31 mouse cellular contexts compared by ENCODE assay signal in genomic region chr11:68381318-68381717, GRCm38 (mm10). TPM values are rescaled to one million over a fixed set of nuclear protein-coding genes. Genes with fewer than 3 reads are reported as not detected.
A peak's percentile ranks its signal among the peaks of the same experiment; 100 is the strongest.
DNase-seq lines count a peak whose midpoint lies in the region; ATAC-seq lines count a peak whose summit lies in the region.
"Had no signal": no experiment of that assay in that cellular context is flagged by ENCODE, and none has a peak within 500 bp of the region (broad histone marks: within the 10 kb centered on the region; RNA-seq: fewer than 3 reads in every experiment).

No protein-coding gene starts in this region.

- no peaks in the 10 kb centered on the region for H3K9me3 ChIP-seq in forebrain, embryonic 14.5 days (replicated peaks; ENCODE audit: control insufficient read depth, low read length)
- H3K9me3 ChIP-seq in forebrain, embryonic 10.5 days, result no peaks in the 10 kb centered on the region
- H3K9me3 ChIP-seq in midbrain, embryonic 10.5 days (replicated peaks), result no peaks in the 10 kb centered on the region
- H3K9me3 ChIP-seq in midbrain, embryonic 16.5 days (replicated peaks; ENCODE audit: control insufficient read depth, low read length, poor library complexity, severe bottlenecking), result no peaks in the 10 kb centered on the region
- no peaks in the 10 kb centered on the region for H3K9me3 ChIP-seq in embryonic facial prominence, embryonic 15.5 days (replicated peaks)
- no peaks in the 10 kb centered on the region for H3K9me3 ChIP-seq in neural tube, embryonic 15.5 days (replicated peaks)
- no peaks in the 10 kb centered on the region for H3K9me3 ChIP-seq in intestine, embryonic 16.5 days (ENCODE audit: control insufficient read depth, low read length)
- H3K9me3 ChIP-seq: forebrain, embryonic 15.5 days; limb, embryonic 12.5 days; liver, embryonic 15.5 days had no signal

- no peak overlapping the region for H3K9ac ChIP-seq in forebrain, embryonic 14.5 days (ENCODE audit: low read length)
- H3K9ac ChIP-seq in midbrain, embryonic 16.5 days (ENCODE audit: low read depth, low read length), result no peak overlapping the region
- H3K9ac ChIP-seq in embryonic facial prominence, embryonic 15.5 days, result no peak overlapping the region
- H3K9ac ChIP-seq in neural tube, embryonic 15.5 days (replicated peaks), result no peak overlapping the region
- H3K9ac ChIP-seq in intestine, embryonic 16.5 days (ENCODE audit: low read depth, low read length), result no peak overlapping the region
- H3K9ac ChIP-seq: forebrain, embryonic 15.5 days; limb, embryonic 12.5 days; liver, embryonic 15.5 days; lung, embryonic 14.5 days had no signal

- DNase-seq in forebrain, embryonic 14.5 days (ENCODE audit: low spot score), result no peak
- no peak for DNase-seq in forebrain, embryonic 10.5 days (ENCODE audit: extremely low spot score, low spot score)
- no peak for DNase-seq in midbrain, embryonic 10.5 days (ENCODE audit: low spot score)
- DNase-seq: adrenal gland, postnatal 14 days; cerebellum, adult 11-12 months; cerebellum, adult 9-11 months; embryo, embryonic 11 days; gastrocnemius, adult 2 months; gastrocnemius, postnatal 36 days; heart, adult 18-20 months; heart, postnatal 36 days; kidney, postnatal 25 days; lung, embryonic 14.5 days; lung, postnatal 14 days; right cerebral cortex, adult 18-20 months; thymus, adult 18-20 months; thymus, postnatal 25 days had no signal

- peaks cover 42% of the 10 kb centered on the region for H3K27me3 ChIP-seq in forebrain, embryonic 14.5 days (replicated peaks; ENCODE audit: control insufficient read depth, insufficient read depth, low read length)
- H3K27me3 ChIP-seq in forebrain, embryonic 10.5 days (ENCODE audit: poor library complexity, severe bottlenecking), result peaks cover 98% of the 10 kb centered on the region
- H3K27me3 ChIP-seq in midbrain, embryonic 10.5 days (ENCODE audit: low read depth, poor library complexity, severe bottlenecking), result peaks cover 92% of the 10 kb centered on the region
- peaks cover 18% of the 10 kb centered on the region for H3K27me3 ChIP-seq in midbrain, embryonic 16.5 days (ENCODE audit: control insufficient read depth, insufficient read depth, low read depth, low read length)
- peaks cover 33% of the 10 kb centered on the region for H3K27me3 ChIP-seq in embryonic facial prominence, embryonic 15.5 days
- peaks cover 21% of the 10 kb centered on the region for H3K27me3 ChIP-seq in neural tube, embryonic 15.5 days (replicated peaks)
- peaks cover 33% of the 10 kb centered on the region for H3K27me3 ChIP-seq in intestine, embryonic 16.5 days (replicated peaks; ENCODE audit: control insufficient read depth, insufficient read depth, low read length)

- no peaks in the 10 kb centered on the region for H3K36me3 ChIP-seq in forebrain, embryonic 14.5 days (ENCODE audit: control insufficient read depth, insufficient read depth, low read length)
- peaks cover 4% of the 10 kb centered on the region for H3K36me3 ChIP-seq in forebrain, embryonic 10.5 days (replicated peaks)
- H3K36me3 ChIP-seq in midbrain, embryonic 10.5 days, result peaks cover 43% of the 10 kb centered on the region
- H3K36me3 ChIP-seq in midbrain, embryonic 16.5 days (ENCODE audit: control insufficient read depth, insufficient read depth, low read length), result no peaks in the 10 kb centered on the region
- no peaks in the 10 kb centered on the region for H3K36me3 ChIP-seq in embryonic facial prominence, embryonic 15.5 days
- H3K36me3 ChIP-seq in neural tube, embryonic 15.5 days, result no peaks in the 10 kb centered on the region
- H3K36me3 ChIP-seq in intestine, embryonic 16.5 days (ENCODE audit: control insufficient read depth, insufficient read depth, low read length), result no peaks in the 10 kb centered on the region
- H3K36me3 ChIP-seq: forebrain, embryonic 15.5 days; G1E; limb, embryonic 12.5 days; liver, embryonic 15.5 days had no signal

- 68% methylated on average over 9 of the region's 9 CpGs for WGBS in forebrain, embryonic 14.5 days
- WGBS in forebrain, embryonic 10.5 days, result 70% methylated on average over 9 of the region's 9 CpGs
- 69% methylated on average over 9 of the region's 9 CpGs for WGBS in midbrain, embryonic 10.5 days
- WGBS in midbrain, embryonic 16.5 days, result 62% methylated on average over 9 of the region's 9 CpGs
- 49% methylated on average over 9 of the region's 9 CpGs for WGBS in embryonic facial prominence, embryonic 15.5 days
- 53% methylated on average over 9 of the region's 9 CpGs for WGBS in neural tube, embryonic 15.5 days
- WGBS in intestine, embryonic 16.5 days, result 80% methylated on average over 9 of the region's 9 CpGs

- H3K4me1 ChIP-seq in forebrain, embryonic 14.5 days (ENCODE audit: control insufficient read depth, insufficient read depth, low read length), result peaks cover 36% of the 10 kb centered on the region
- peaks cover 80% of the 10 kb centered on the region for H3K4me1 ChIP-seq in forebrain, embryonic 10.5 days
- H3K4me1 ChIP-seq in midbrain, embryonic 10.5 days, result peaks cover 93% of the 10 kb centered on the region
- peaks cover 35% of the 10 kb centered on the region for H3K4me1 ChIP-seq in midbrain, embryonic 16.5 days (ENCODE audit: control insufficient read depth, insufficient read depth, low read length)
- peaks cover 43% of the 10 kb centered on the region for H3K4me1 ChIP-seq in embryonic facial prominence, embryonic 15.5 days
- H3K4me1 ChIP-seq in neural tube, embryonic 15.5 days, result peaks cover 46% of the 10 kb centered on the region
- H3K4me1 ChIP-seq in intestine, embryonic 16.5 days (ENCODE audit: control insufficient read depth, insufficient read depth, low read length), result peaks cover 19% of the 10 kb centered on the region

- H3K4me3 ChIP-seq in forebrain, embryonic 14.5 days (ENCODE audit: low read depth, low read length), result no peak overlapping the region
- H3K4me3 ChIP-seq in forebrain, embryonic 10.5 days, result no peak overlapping the region
- peak overlapping the region; percentile 92 for H3K4me3 ChIP-seq in midbrain, embryonic 10.5 days
- H3K4me3 ChIP-seq in midbrain, embryonic 16.5 days (ENCODE audit: low read depth, low read length), result no peak overlapping the region
- H3K4me3 ChIP-seq in embryonic facial prominence, embryonic 15.5 days (replicated peaks), result no peak overlapping the region
- no peak overlapping the region for H3K4me3 ChIP-seq in neural tube, embryonic 15.5 days (replicated peaks)
- H3K4me3 ChIP-seq in intestine, embryonic 16.5 days (ENCODE audit: low read length), result no peak overlapping the region
- H3K4me3 ChIP-seq: forebrain, embryonic 15.5 days; gastrocnemius, adult 2 months; layer of hippocampus, adult 2 months; left cerebral cortex, adult 2 months; limb, embryonic 12.5 days; liver, embryonic 15.5 days; myocyte had no signal

- no peak overlapping the region for H3K27ac ChIP-seq in forebrain, embryonic 14.5 days (ENCODE audit: low read depth, low read length)
- H3K27ac ChIP-seq in forebrain, embryonic 10.5 days, result no peak overlapping the region
- H3K27ac ChIP-seq in midbrain, embryonic 10.5 days (replicated peaks), result no peak overlapping the region
- H3K27ac ChIP-seq in midbrain, embryonic 16.5 days (ENCODE audit: low read length), result no peak overlapping the region
- no peak overlapping the region for H3K27ac ChIP-seq in embryonic facial prominence, embryonic 15.5 days (replicated peaks)
- no peak overlapping the region for H3K27ac ChIP-seq in neural tube, embryonic 15.5 days (replicated peaks)
- H3K27ac ChIP-seq in intestine, embryonic 16.5 days (ENCODE audit: low read length), result no peak overlapping the region
- H3K27ac ChIP-seq: forebrain, embryonic 15.5 days; gastrocnemius, adult 2 months; layer of hippocampus, adult 2 months; left cerebral cortex, adult 2 months; limb, embryonic 12.5 days; liver, embryonic 15.5 days; stomach, postnatal 0 days had no signal

- peak overlapping the region; percentile 14 for H3K4me2 ChIP-seq in forebrain, embryonic 14.5 days (ENCODE audit: low read length)
- H3K4me2 ChIP-seq in midbrain, embryonic 16.5 days (ENCODE audit: low read length), result no peak overlapping the region
- no peak overlapping the region for H3K4me2 ChIP-seq in embryonic facial prominence, embryonic 15.5 days (replicated peaks)
- H3K4me2 ChIP-seq in neural tube, embryonic 15.5 days, result peak overlapping the region; percentile 22
- no peak overlapping the region for H3K4me2 ChIP-seq in intestine, embryonic 16.5 days (ENCODE audit: low read depth, low read length)
- H3K4me2 ChIP-seq: forebrain, embryonic 15.5 days; heart, embryonic 11.5 days; limb, embryonic 12.5 days; liver, embryonic 15.5 days; lung, embryonic 14.5 days had no signal

- ATAC-seq in forebrain, embryonic 14.5 days, result no peak
- ATAC-seq in midbrain, embryonic 16.5 days, result no peak
- 0 out of 2 replicates have a peak, but pooled peaks have one; percentile 46 for ATAC-seq in embryonic facial prominence, embryonic 15.5 days (ENCODE audit: insufficient number of reproducible peaks, low FRiP score, low TSS enrichment, low read depth)
- no peak for ATAC-seq in neural tube, embryonic 15.5 days (ENCODE audit: low FRiP score)
- ATAC-seq in intestine, embryonic 16.5 days, result no peak
- ATAC-seq: forebrain, embryonic 15.5 days; intestine, postnatal 0 days had no signal

RNA-seq across cellular contexts. Expression of gene Ntn1, which starts 19.3 kb away (rescaled TPM):
- polyA plus RNA-seq in forebrain, embryonic 14.5 days (2014; fragmentation: Nextera tagmentation; extraction: Ambion mirVana), result 3.5 TPM in 2 replicates
- 6.2 and 6.5 TPM in 2 replicates for polyA plus RNA-seq in forebrain, embryonic 10.5 days (2016; fragmentation: Nextera tagmentation; extraction: Ambion mirVana)
- 25.6 and 27.4 TPM in 2 replicates for polyA plus RNA-seq in midbrain, embryonic 10.5 days (2016; fragmentation: Nextera tagmentation; extraction: Ambion mirVana)
- polyA plus RNA-seq in midbrain, embryonic 16.5 days (2015; fragmentation: Nextera tagmentation; extraction: Ambion mirVana), result 15.8 and 16.1 TPM in 2 replicates
- polyA plus RNA-seq in embryonic facial prominence, embryonic 15.5 days (2015; fragmentation: Nextera tagmentation; extraction: Ambion mirVana), result 12.5 and 15.8 TPM in 2 replicates
- 25.7 and 28.9 TPM in 2 replicates for polyA plus RNA-seq in neural tube, embryonic 15.5 days (2015; fragmentation: Nextera tagmentation; extraction: Ambion mirVana)
- 5.6 and 6.2 TPM in 2 replicates for polyA plus RNA-seq in intestine, embryonic 16.5 days (2015; fragmentation: Nextera tagmentation; extraction: Ambion mirVana)
- polyA plus RNA-seq: G1E had no signal

RNA-seq across cellular contexts. Expression of gene Pik3r5, which starts 50.6 kb away (rescaled TPM):
- 0.11 and 0.20 TPM in 2 replicates for polyA plus RNA-seq in forebrain, embryonic 14.5 days (2014; fragmentation: Nextera tagmentation; extraction: Ambion mirVana)
- polyA plus RNA-seq in forebrain, embryonic 10.5 days (2016; fragmentation: Nextera tagmentation; extraction: Ambion mirVana), result 0.83 and 0.86 TPM in 2 replicates
- 0.68 and 0.90 TPM in 2 replicates for polyA plus RNA-seq in midbrain, embryonic 10.5 days (2016; fragmentation: Nextera tagmentation; extraction: Ambion mirVana)
- polyA plus RNA-seq in midbrain, embryonic 16.5 days (2015; fragmentation: Nextera tagmentation; extraction: Ambion mirVana), result 0.21 and 0.24 TPM in 2 replicates
- polyA plus RNA-seq in embryonic facial prominence, embryonic 15.5 days (2015; fragmentation: Nextera tagmentation; extraction: Ambion mirVana), result 0.55 and 1.0 TPM in 2 replicates
- 0.72 and 2.0 TPM in 2 replicates for polyA plus RNA-seq in neural tube, embryonic 15.5 days (2015; fragmentation: Nextera tagmentation; extraction: Ambion mirVana)
- polyA plus RNA-seq in intestine, embryonic 16.5 days (2015; fragmentation: Nextera tagmentation; extraction: Ambion mirVana), result 0.54 and 0.65 TPM in 2 replicates

Comparison
In these comparisons a context has a peak if more than half of its experiments do, and no peak if none do; other contexts are left out.
1. H3K4me2 ChIP-seq: peak in forebrain, embryonic 14.5 days (single experiment) and neural tube, embryonic 15.5 days (single experiment); none in midbrain, embryonic 16.5 days (single experiment), embryonic facial prominence, embryonic 15.5 days (single experiment) and intestine, embryonic 16.5 days (single experiment).